Mouse (Mus musculus): ENCODE results near the gene Olfr698.
"Not testable (repeated sequence)": the region's sequence is repeated elsewhere in the genome, so short reads cannot be mapped to it uniquely, and the experiment has no call there.

Gene Olfr698

DNA sequence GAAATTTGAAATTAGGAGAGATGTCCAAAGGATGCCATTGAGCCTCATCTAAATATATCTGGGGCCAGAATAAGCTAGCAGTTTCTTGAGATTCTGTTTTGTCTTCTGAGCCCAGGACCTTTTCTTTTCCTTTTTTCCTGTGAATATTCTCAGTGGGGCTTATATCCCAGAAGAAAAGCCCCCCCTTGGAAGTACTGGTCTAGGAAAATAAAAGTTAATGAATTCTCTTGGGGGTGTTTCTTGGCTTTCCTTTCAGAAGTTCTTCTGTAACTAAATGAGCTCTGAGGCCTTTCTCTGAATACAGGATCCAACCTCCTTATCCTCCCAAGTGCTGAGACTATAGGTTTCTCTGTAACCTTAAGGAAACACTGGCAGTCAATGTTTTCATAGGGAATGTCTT, at the start of gene Olfr698:
Gene Olfr698, minus strand, starts transcription at position 101 of the 400 bp plus-strand sequence.
- no peak for DNase-seq (ENCODE audit: low spot score)

DNA sequence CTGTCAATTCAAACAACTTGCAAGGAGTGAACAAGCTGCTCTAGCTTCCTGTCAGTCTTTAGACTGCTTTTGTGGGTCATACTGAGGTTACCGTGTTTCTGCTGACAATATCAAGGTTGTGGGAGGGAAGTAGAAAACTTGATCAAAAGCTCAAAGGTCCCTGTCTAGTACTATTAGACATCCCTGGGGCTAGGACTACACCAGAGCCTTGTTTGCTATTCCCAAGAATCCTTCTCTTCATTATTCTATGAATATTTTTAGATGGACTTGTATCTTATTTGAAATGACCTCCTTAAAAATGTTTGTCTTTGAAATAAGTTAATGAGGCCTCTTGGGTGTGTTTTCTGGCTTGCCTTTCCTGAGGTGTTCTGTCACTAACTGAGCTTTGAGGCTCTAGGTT, 37.9 kb upstream of the Olfr698 start, which contains the start of gene Olfr699:
Gene Olfr699, minus strand, starts transcription at position 101 of the 400 bp plus-strand sequence.
- DNase-seq (ENCODE audit: low spot score), result no peak

DNA sequence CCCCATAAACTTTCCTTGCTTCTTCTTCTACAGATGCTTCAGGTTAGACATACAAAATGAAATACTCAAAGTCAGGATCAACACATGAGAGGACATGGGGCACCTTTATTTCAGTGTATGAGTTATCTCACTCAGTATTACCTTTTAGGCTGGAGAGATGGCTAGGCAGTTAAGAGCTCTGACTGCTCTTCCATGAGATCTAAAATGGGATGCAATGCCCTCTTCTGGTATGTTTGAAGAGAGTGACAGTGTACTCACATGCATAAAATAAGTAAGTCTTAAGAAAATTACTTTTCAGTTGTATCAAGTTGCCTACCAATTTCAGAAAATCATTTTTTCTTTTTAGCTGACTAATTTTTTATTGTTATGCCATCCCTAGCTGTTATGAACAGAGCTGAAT, 33.1 kb upstream of the Olfr698 start:
- DNase-seq (ENCODE audit: low spot score), result no peak

DNA sequence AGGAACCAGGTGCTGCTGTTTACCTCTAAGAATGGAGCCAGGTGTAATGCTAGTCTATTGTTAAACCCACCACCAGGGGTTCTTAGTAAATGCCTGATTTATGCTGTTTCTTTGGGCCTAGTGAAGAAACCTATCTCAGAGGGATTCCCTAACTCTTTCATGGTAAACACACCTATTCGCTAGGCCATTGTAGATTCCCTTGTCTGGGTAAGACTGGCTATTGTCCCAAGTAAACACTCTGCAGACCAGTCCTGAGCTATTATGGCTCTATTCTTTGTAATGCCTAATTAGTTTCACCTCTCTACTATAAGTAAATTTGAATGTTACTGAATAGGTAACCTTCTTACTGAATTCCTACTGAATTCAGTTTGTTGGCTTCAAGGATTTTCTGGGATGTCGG, 5.8 kb upstream of the Olfr698 start:
- DNase-seq (ENCODE audit: low spot score), result not testable (repeated sequence)

DNA sequence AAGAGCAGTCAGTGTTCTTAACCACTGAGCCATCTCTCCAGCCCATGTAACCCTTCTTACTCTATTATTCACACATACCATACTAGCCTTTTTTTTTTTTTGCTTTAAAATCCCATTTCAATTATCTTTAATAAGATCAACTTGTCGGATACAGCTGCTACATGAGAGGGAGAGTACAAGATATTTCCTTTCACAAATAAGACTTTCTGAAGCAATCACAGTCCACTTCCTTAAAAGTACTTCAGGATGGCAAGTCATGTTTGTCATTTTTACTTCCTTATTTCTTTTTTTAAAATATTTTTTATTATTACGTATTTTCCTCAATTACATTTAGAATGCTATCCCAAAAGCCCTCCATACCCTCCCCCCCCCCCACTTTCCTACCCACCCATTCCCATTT, 3.6 kb upstream of the Olfr698 start:
- no peak for DNase-seq (ENCODE audit: low spot score)

DNA sequence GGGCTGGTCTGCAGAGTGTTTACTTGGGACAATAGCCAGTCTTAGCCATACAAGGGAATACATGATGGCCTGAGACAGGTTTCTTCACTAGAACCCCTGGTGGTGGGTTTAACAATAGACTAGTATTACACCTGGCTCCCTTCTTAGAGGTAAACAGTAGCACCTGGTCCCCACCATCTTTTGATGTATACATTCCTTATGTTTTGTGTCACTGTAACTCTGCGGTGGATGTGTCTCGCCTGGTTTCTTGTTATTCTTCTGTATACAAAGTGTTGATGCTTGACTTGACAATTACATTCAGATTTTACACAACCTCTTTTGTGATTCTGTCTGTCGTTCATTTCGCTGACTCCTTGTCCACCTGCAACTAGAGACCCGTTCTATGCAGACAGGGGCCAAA, 9.4 kb downstream of the Olfr698 start:
- no peak for DNase-seq (ENCODE audit: low spot score)

DNA sequence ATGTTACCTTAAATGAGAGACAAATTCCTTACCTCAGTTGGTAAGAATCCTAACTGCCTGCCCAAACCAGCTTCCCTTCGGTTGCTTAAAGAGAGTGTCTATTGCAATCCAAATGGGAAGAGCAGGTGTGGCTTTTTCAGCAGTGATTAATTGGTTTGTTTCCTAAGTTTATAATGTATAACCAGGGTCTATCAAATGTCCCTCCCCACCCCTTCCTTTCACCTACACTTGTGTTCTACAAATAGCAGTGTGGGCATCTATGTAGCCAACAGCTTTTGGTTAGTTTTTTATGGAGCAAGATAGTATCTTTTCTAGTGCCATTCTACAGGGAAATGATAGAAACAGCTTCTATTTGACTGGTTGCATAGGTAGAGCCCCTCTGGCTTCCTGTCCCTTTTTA, 12.9 kb downstream of the Olfr698 start, which contains the start of gene Olfr697:
Gene Olfr697, minus strand, starts transcription at position 101 of the 400 bp plus-strand sequence.
- no peak for DNase-seq (ENCODE audit: low spot score)

DNA sequence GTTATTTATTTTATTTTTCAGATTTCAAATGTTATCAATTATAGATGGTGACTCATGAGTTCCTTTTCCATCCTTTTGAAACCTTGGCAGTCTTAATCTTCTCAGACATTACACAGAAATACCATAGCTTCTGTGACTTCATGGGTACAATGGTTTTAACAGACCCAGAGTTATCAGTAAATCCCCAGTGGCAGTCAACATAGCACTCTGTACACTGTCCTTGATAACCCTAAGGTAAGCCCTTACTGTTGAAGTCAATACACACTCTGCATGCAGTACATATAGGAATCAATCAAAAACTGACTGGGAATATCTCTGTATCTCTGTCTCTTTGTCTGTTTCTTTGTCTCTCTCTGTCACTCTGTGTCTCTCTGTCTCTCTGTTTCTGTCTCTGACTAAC, 18.2 kb downstream of the Olfr698 start:
- DNase-seq (ENCODE audit: low spot score), result no peak

DNA sequence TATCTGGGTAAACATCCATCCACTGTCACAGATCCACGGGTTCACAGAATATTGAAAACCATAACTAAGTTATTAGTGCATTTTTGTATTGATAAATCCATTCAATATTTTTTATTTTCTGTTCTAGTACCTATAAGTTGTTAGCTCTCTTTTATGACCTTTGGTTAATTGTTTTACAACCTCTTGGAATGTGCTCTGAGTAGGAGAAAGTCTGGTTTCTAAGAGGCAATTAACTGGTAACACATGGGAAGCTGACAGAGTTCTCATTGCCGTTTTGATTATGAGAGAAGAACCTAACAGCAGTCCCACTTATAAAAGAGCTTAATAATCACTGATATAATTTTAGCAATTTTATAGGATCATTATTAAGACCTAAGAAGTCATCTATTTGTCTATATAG, 21.5 kb downstream of the Olfr698 start:
- no peak for DNase-seq (ENCODE audit: low spot score)

DNA sequence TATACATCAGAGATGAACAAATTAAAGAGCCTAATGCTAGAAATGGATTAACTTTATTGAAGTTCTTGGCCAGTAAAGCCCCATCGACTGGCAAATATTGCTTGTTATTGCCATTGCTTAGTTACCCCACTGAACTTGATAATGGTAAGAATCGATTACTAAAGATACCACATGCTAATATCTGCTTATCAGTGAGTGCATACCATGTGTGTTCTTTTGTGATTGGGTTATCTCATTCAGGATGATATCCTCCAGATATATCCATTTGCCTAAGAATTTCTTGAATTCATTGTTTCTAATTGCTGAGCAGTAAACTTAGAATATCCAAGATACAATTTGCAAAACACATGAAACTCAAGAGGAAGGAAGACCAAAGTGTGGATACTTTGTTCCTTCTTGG, 29.5 kb downstream of the Olfr698 start:
- DNase-seq (ENCODE audit: low spot score), result not testable (repeated sequence)

DNA sequence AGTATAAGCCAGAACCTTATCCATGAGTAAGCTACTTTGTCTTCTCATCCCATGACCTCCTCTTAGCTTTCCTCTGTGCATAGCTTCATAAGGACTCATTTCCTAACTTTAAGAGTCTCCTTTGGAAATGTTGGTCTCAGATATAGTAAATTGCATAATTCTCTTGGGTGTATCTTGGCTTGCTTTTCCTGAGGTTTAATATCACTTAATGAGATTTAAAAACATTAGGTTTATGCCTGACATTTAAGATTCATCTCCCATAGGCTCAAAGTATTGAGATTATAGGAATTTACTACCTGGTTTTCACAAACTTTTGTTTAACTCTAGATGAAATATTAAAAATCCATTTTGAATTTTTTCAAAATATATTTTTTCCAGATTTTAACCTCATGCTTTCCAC, 38.9 kb downstream of the Olfr698 start, which contains the start of gene Olfr695:
Gene Olfr695, minus strand, starts transcription at position 101 of the 400 bp plus-strand sequence.
- no peak for DNase-seq (ENCODE audit: low spot score)

DNA sequence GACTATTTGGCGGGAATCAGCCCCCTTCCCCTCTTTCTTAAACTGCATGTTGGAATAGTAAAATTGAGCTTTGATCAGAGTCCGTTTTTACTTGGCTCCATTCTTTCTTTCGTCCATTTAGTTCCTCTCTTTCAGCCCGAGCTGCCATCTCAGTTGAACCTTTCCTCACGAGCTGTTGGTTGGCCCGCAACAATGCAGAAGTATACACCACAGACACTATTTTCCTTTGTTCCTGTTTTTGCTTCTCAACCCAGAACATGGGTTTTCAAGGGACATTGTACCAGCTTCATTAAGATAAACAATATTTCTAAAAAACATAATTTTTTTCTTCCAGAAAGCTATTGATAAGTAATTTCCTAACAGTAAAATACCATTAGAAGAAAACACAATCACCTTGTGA, 43.7 kb downstream of the Olfr698 start:
- DNase-seq (ENCODE audit: low spot score), result no peak

DNA sequence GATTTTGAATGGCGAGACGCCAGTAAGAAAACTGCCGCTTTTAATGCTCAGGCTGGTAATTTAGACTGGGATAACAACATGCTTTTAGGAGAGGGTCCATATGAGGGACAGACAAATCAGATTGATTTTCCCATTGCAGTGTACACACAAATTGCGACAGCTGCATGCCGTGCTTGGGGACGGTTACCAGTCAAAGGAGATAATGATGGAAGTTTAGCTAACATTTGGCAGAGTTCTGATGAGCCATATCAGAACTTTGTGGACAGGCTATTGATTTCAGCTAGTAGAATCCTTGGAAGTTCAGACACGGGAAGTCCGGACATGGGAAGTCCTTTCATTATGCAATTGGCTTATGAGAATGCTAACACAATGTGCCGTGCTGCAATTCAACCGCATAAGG, 47.5 kb downstream of the Olfr698 start:
- not testable (repeated sequence) for DNase-seq (ENCODE audit: low spot score)

Data from testis, postnatal 10 days (tissue).